Comparison of ENCODE assay signal across 27 mouse cellular contexts in the genomic region with DNA sequence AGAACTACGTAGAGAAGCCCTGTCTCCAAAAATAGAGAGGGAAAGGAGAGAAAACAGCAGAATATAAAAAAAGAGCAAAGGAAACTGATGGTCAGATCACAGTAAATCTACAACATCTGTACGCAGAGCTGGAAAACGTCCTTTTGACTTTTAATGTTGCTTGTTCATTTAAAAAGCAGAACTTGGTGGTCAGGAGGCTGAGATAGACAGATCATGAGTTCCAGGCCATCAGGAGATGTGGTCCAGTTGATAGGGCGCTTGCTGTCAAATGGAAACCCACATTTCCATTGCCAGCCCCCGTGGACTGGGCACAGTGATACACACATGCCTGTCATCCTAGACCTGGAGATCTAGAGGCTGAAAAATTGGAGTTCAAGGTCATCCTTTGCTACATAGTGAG. TPM values are rescaled to one million over a fixed set of nuclear protein-coding genes. Genes with fewer than 3 reads are reported as not detected.
DNase-seq lines count a peak whose midpoint lies in the region; ATAC-seq and TF ChIP-seq lines count a peak whose summit lies in the region.
"Had no signal": no experiment of that assay in that cellular context is flagged by ENCODE, and none has a peak within 500 bp of the region (broad histone marks: within the 10 kb centered on the region; RNA-seq: fewer than 3 reads in every experiment).

No protein-coding gene starts in this region.

- no peaks in the 10 kb centered on the region for H3K27me3 ChIP-seq in liver, embryonic 11.5 days (replicated peaks; ENCODE audit: control insufficient read depth, insufficient read depth, low read length)
- H3K27me3 ChIP-seq in liver, postnatal 0 days (ENCODE audit: insufficient read depth, low read length): no peaks in the 10 kb centered on the region
- no peaks in the 10 kb centered on the region for H3K27me3 ChIP-seq in G1E (ENCODE audit: insufficient read depth, low read length)
- no peaks in the 10 kb centered on the region for H3K27me3 ChIP-seq in megakaryocyte, embryonic 14.5 days (replicated peaks)
- H3K27me3 ChIP-seq: midbrain, embryonic 12.5 days; neural tube, embryonic 15.5 days; stomach, embryonic 15.5 days had no signal

- peaks cover 8% of the 10 kb centered on the region; the same call in 1 of the 2 replicates for H3K36me3 ChIP-seq in liver, embryonic 11.5 days (ENCODE audit: control insufficient read depth, insufficient read depth, low read length)
- peaks cover 10% of the 10 kb centered on the region for H3K36me3 ChIP-seq in liver, postnatal 0 days (replicated peaks; ENCODE audit: insufficient read depth, low read length)
- peaks cover 41% of the 10 kb centered on the region for H3K36me3 ChIP-seq in G1E (replicated peaks)
- peaks cover 36% of the 10 kb centered on the region for H3K36me3 ChIP-seq in megakaryocyte, embryonic 14.5 days (replicated peaks; ENCODE audit: low read length)

- H3K4me3 ChIP-seq in liver, embryonic 11.5 days (ENCODE audit: low read depth, low read length): 0 out of 2 replicates have a peak overlapping the region, but pooled peaks have one; percentile 68
- H3K4me3 ChIP-seq in liver, postnatal 0 days (ENCODE audit: low read depth, low read length): no peak overlapping the region
- H3K4me3 ChIP-seq in G1E (ENCODE audit: low read depth, low read length): peak overlapping the region; percentile 89; the same call in 1 of the 2 replicates
- H3K4me3 ChIP-seq in megakaryocyte, embryonic 14.5 days (replicated peaks): peak overlapping the region; percentile 99
- H3K4me3 ChIP-seq: midbrain, embryonic 12.5 days; neural tube, embryonic 15.5 days; stomach, embryonic 15.5 days had no signal

- no peak for DNase-seq in liver, embryonic 11.5 days (ENCODE audit: low spot score)
- DNase-seq in liver, postnatal 0 days: no peak
- peak; percentile 75 for DNase-seq in G1E (ENCODE audit: low spot score)
- no peak for DNase-seq in frontal cortex, postnatal 10 days (ENCODE audit: low spot score in 2 of 2)
- no peak for DNase-seq in adrenal gland, adult 18-20 months (ENCODE audit: low spot score in 2 of 2)
- DNase-seq in embryo, embryonic 10 days (ENCODE audit: low spot score): no peak
- DNase-seq: adrenal gland, postnatal 25 days; cerebellum, adult 11 months; cerebellum, adult 9-11 months; heart, postnatal 4 days; kidney, postnatal 36 days; lung, embryonic 14.5 days; lung, postnatal 36 days; thymus, postnatal 36 days had no signal

- ATAC-seq in liver, embryonic 11.5 days (replicated peaks; ENCODE audit: low FRiP score): no peak
- no peak for ATAC-seq in liver, postnatal 0 days
- ATAC-seq in G1E (ENCODE audit: extremely low read depth, insufficient number of reproducible peaks, low FRiP score, poor library complexity, severe bottlenecking): peak; percentile 64
- ATAC-seq in hematopoietic stem cell, adult 5-6 weeks (replicated peaks in 1 of 2; ENCODE audit: insufficient read depth in 1 of 2, low FRiP score in 2 of 2, low TSS enrichment in 1 of 2, low read depth in 1 of 2, poor library complexity in 2 of 2, severe bottlenecking in 2 of 2): peak; percentile 25 to 41; a peak in 3 of 4 replicates
- ATAC-seq: forebrain, embryonic 16.5 days; hindbrain, embryonic 16.5 days; intestine, embryonic 16.5 days had no signal

- H3K9me3 ChIP-seq in liver, embryonic 11.5 days (ENCODE audit: control insufficient read depth, low read length): no peaks in the 10 kb centered on the region
- no peaks in the 10 kb centered on the region for H3K9me3 ChIP-seq in liver, postnatal 0 days (ENCODE audit: low read length)
- H3K9me3 ChIP-seq in G1E (replicated peaks): no peaks in the 10 kb centered on the region
- H3K9me3 ChIP-seq in megakaryocyte, embryonic 14.5 days: no peaks in the 10 kb centered on the region
- H3K9me3 ChIP-seq: forebrain, embryonic 10.5 days; heart, embryonic 10.5 days; midbrain, embryonic 12.5 days; neural tube, embryonic 15.5 days; stomach, embryonic 15.5 days had no signal

- H3K27ac ChIP-seq in liver, embryonic 11.5 days (ENCODE audit: low read depth, low read length): 0 out of 2 replicates have a peak overlapping the region, but pooled peaks have one; percentile 23
- H3K27ac ChIP-seq in liver, postnatal 0 days (ENCODE audit: low read depth): no peak overlapping the region
- H3K27ac ChIP-seq: forebrain, embryonic 10.5 days; heart, embryonic 10.5 days; midbrain, embryonic 12.5 days; neural tube, embryonic 15.5 days; stomach, embryonic 15.5 days had no signal

- TF ChIP-seq EP300 in liver, postnatal 0 days (IDR thresholded peaks at IDR 0.05; ENCODE audit: low read depth): no peak

- peak overlapping the region; percentile 71 for H3K4me2 ChIP-seq in liver, embryonic 11.5 days
- no peak overlapping the region for H3K4me2 ChIP-seq in liver, postnatal 0 days (ENCODE audit: low read depth, low read length)
- H3K4me2 ChIP-seq: midbrain, embryonic 12.5 days; neural tube, embryonic 15.5 days had no signal

- peaks cover 11% of the 10 kb centered on the region for H3K4me1 ChIP-seq in liver, embryonic 11.5 days (replicated peaks; ENCODE audit: control insufficient read depth, insufficient read depth, low read length)
- peaks cover 15% of the 10 kb centered on the region for H3K4me1 ChIP-seq in liver, postnatal 0 days (ENCODE audit: insufficient read depth)
- peaks cover 54% of the 10 kb centered on the region for H3K4me1 ChIP-seq in G1E (ENCODE audit: insufficient read depth, low read depth, low read length)
- H3K4me1 ChIP-seq in megakaryocyte, embryonic 14.5 days: peaks cover 71% of the 10 kb centered on the region

- TF ChIP-seq CTCF in liver, postnatal 0 days (IDR thresholded peaks at IDR 0.05; ENCODE audit: low read depth): no peak
- no peak for TF ChIP-seq CTCF in G1E (IDR thresholded peaks at IDR 0.05; ENCODE audit: low read depth, low read length)

- H3K9ac ChIP-seq in liver, embryonic 11.5 days (ENCODE audit: low read depth, low read length): peak overlapping the region; percentile 16; the same call in 1 of the 2 replicates
- no peak overlapping the region for H3K9ac ChIP-seq in liver, postnatal 0 days (replicated peaks)
- H3K9ac ChIP-seq: midbrain, embryonic 12.5 days; neural tube, embryonic 15.5 days had no signal

- 63% methylated on average over 5 of the region's 5 CpGs for WGBS in liver, embryonic 11.5 days
- WGBS in liver, postnatal 0 days (ENCODE audit: insufficient replicate concordance): 54% methylated on average over 5 of the region's 5 CpGs

RNA-seq across cellular contexts. Expression of a gene that starts 3.6 kb away (rescaled TPM):
- polyA plus RNA-seq in liver, embryonic 11.5 days (2014; fragmentation: Nextera tagmentation; extraction: Ambion mirVana): 363 and 374 TPM in 2 replicates
- polyA plus RNA-seq in liver, postnatal 0 days (2015; fragmentation: Nextera tagmentation; extraction: Ambion mirVana): 75.4 and 81.4 TPM in 2 replicates
- total RNA-seq in G1E (2014; fragmentation: Nextera tagmentation) (230 and 241 TPM in 2 replicates), G1E (2017) (259 and 301 TPM in 2 replicates)
- polyA plus RNA-seq in G1E (2012): 72.9 and 85.2 TPM in 2 replicates
- total RNA-seq in hematopoietic stem cell, adult 5-6 weeks (2017): 131 and 189 TPM in 2 replicates
- polyA plus RNA-seq in megakaryocyte, embryonic 14.5 days (2012; ENCODE audit: insufficient read depth, low replicate concordance): 9.1 and 35.0 TPM in 2 replicates
- total RNA-seq in adrenal gland, adult 18-20 months (2021): 10 to 100 TPM; 34.8 to 37.4 TPM

RNA-seq across cellular contexts. Expression of a gene that starts 24.8 kb away (rescaled TPM):
- not detected in 2 replicates for polyA plus RNA-seq in liver, embryonic 11.5 days (2014; fragmentation: Nextera tagmentation; extraction: Ambion mirVana)
- polyA plus RNA-seq in liver, postnatal 0 days (2015; fragmentation: Nextera tagmentation; extraction: Ambion mirVana): not detected in 2 replicates
- not detected in 2 replicates for total RNA-seq in G1E (2014; fragmentation: Nextera tagmentation)
- 0.11 TPM in 1 of 2 replicates, not detected in the other for total RNA-seq in G1E (2017)
- polyA plus RNA-seq in G1E (2012): not detected in 2 replicates
- not detected in 2 replicates for total RNA-seq in hematopoietic stem cell, adult 5-6 weeks (2017)
- polyA plus RNA-seq in megakaryocyte, embryonic 14.5 days (2012; ENCODE audit: insufficient read depth, low replicate concordance): not detected in 2 replicates
- not detected for total RNA-seq in adrenal gland, adult 18-20 months (2021)
- total RNA-seq: adrenal gland, postnatal 25 days; gastrocnemius, postnatal 4 days; heart, postnatal 4 days had no signal
- polyA plus RNA-seq: embryonic facial prominence, embryonic 11.5 days; forebrain, embryonic 10.5 days; heart, embryonic 10.5 days; heart, embryonic 16.5 days; intestine, embryonic 16.5 days; lung, embryonic 14.5 days had no signal

RNA-seq across cellular contexts. Expression of a gene that starts 30.0 kb away (rescaled TPM):
- 2.0 and 2.1 TPM in 2 replicates for polyA plus RNA-seq in liver, embryonic 11.5 days (2014; fragmentation: Nextera tagmentation; extraction: Ambion mirVana)
- 2.4 TPM in 2 replicates for polyA plus RNA-seq in liver, postnatal 0 days (2015; fragmentation: Nextera tagmentation; extraction: Ambion mirVana)
- 1.5 TPM in 1 of 2 replicates, not detected in the other for total RNA-seq in G1E (2014; fragmentation: Nextera tagmentation)
- total RNA-seq in G1E (2017): 12.8 and 15.0 TPM in 2 replicates
- 0.28 TPM in 1 of 2 replicates, not detected in the other for polyA plus RNA-seq in G1E (2012)
- total RNA-seq in hematopoietic stem cell, adult 5-6 weeks (2017): 61.8 and 106 TPM in 2 replicates
- 16.9 and 67.9 TPM in 2 replicates for polyA plus RNA-seq in megakaryocyte, embryonic 14.5 days (2012; ENCODE audit: insufficient read depth, low replicate concordance)
- 1 to 10 TPM; 5.1 to 5.5 TPM for total RNA-seq in adrenal gland, adult 18-20 months (2021)

RNA-seq across cellular contexts. Expression of a gene that starts 32.6 kb away (rescaled TPM):
- polyA plus RNA-seq in liver, embryonic 11.5 days (2014; fragmentation: Nextera tagmentation; extraction: Ambion mirVana): 1.4 and 1.7 TPM in 2 replicates
- 0.21 and 0.29 TPM in 2 replicates for polyA plus RNA-seq in liver, postnatal 0 days (2015; fragmentation: Nextera tagmentation; extraction: Ambion mirVana)
- total RNA-seq in G1E (2014; fragmentation: Nextera tagmentation): 0.53 TPM in 1 of 2 replicates, not detected in the other
- total RNA-seq in G1E (2017): 0.12 and 0.38 TPM in 2 replicates
- 0.28 and 0.33 TPM in 2 replicates for polyA plus RNA-seq in G1E (2012)
- total RNA-seq in hematopoietic stem cell, adult 5-6 weeks (2017): 18.7 and 19.4 TPM in 2 replicates
- polyA plus RNA-seq in megakaryocyte, embryonic 14.5 days (2012; ENCODE audit: insufficient read depth, low replicate concordance): 32.0 and 86.2 TPM in 2 replicates
- total RNA-seq in adrenal gland, adult 18-20 months (2021): 10 to 100 TPM; 16.7 to 17.7 TPM

RNA-seq across cellular contexts. Expression of a gene that starts 54.5 kb away (rescaled TPM):
- polyA plus RNA-seq in liver, embryonic 11.5 days (2014; fragmentation: Nextera tagmentation; extraction: Ambion mirVana): 401 and 428 TPM in 2 replicates
- 124 and 132 TPM in 2 replicates for polyA plus RNA-seq in liver, postnatal 0 days (2015; fragmentation: Nextera tagmentation; extraction: Ambion mirVana)
- total RNA-seq in G1E (2014; fragmentation: Nextera tagmentation): 326 and 375 TPM in 2 replicates
- total RNA-seq in G1E (2017): 258 and 290 TPM in 2 replicates
- 367 TPM in 2 replicates for polyA plus RNA-seq in G1E (2012)
- total RNA-seq in hematopoietic stem cell, adult 5-6 weeks (2017): 180 and 255 TPM in 2 replicates
- 58.4 and 156 TPM in 2 replicates for polyA plus RNA-seq in megakaryocyte, embryonic 14.5 days (2012; ENCODE audit: insufficient read depth, low replicate concordance)
- 100 to 1,000 TPM; 266 to 273 TPM for total RNA-seq in adrenal gland, adult 18-20 months (2021)

Comparison
In these comparisons a context has a peak if more than half of its experiments do, and no peak if none do; other contexts are left out.
1. ATAC-seq: peak in G1E (single experiment) and hematopoietic stem cell, adult 5-6 weeks (2 of 2); none in liver, embryonic 11.5 days (single experiment) and liver, postnatal 0 days (single experiment).